Mouse (Mus musculus): ENCODE measurements around the gene Tmem212.

Gene Tmem212

GRCm38 (mm10) chr3:27899012-27899726 is 3.0 kb upstream of the Tmem212 start:
- no peak for DNase-seq (ENCODE audit: low spot score in 2 of 2)

- DNase-seq (ENCODE audit: low spot score in 2 of 2), result no peak
Observed at GRCm38 (mm10) chr3:27898178-27898577, 2.0 kb upstream of the Tmem212 start.

GRCm38 (mm10) chr3:27886578-27886977 is 9.6 kb downstream of the Tmem212 start:
- DNase-seq (ENCODE audit: low spot score in 2 of 2), result no peak

GRCm38 (mm10) chr3:27885585-27885984 is 10.6 kb downstream of the Tmem212 start:
- no peak for DNase-seq (ENCODE audit: low spot score in 2 of 2)

GRCm38 (mm10) chr3:27881897-27882835 is 14.0 kb downstream of the Tmem212 start:
- DNase-seq (ENCODE audit: low spot score in 2 of 2), result no peak

- no peak for DNase-seq (ENCODE audit: low spot score in 2 of 2)
Observed at GRCm38 (mm10) chr3:27878854-27879610, 17.1 kb downstream of the Tmem212 start.

- DNase-seq (ENCODE audit: low spot score in 2 of 2), result no peak
Observed at GRCm38 (mm10) chr3:27873268-27874073, 22.7 kb downstream of the Tmem212 start.

GRCm38 (mm10) chr3:27872429-27872828 is 23.7 kb downstream of the Tmem212 start:
- DNase-seq (ENCODE audit: low spot score in 2 of 2), result no peak

- DNase-seq (ENCODE audit: low spot score in 2 of 2), result no peak
Observed at GRCm38 (mm10) chr3:27871891-27872290, 24.3 kb downstream of the Tmem212 start.

GRCm38 (mm10) chr3:27871371-27871770 is 24.8 kb downstream of the Tmem212 start:
- DNase-seq (ENCODE audit: low spot score in 2 of 2), result no peak

- no peak for DNase-seq (ENCODE audit: low spot score in 2 of 2)
Observed at GRCm38 (mm10) chr3:27868681-27869080, 27.5 kb downstream of the Tmem212 start.

GRCm38 (mm10) chr3:27867731-27868130 is 28.4 kb downstream of the Tmem212 start:
- no peak for DNase-seq (ENCODE audit: low spot score in 2 of 2)

- peak; percentile 18 to 59 for DNase-seq (ENCODE audit: low spot score in 2 of 2)
Observed at GRCm38 (mm10) chr3:27862821-27863740, 33.1 kb downstream of the Tmem212 start.

GRCm38 (mm10) chr3:27861601-27862000 is 34.6 kb downstream of the Tmem212 start:
- DNase-seq (ENCODE audit: low spot score in 2 of 2), result peak in 1 of 2 experiments; percentile 10

GRCm38 (mm10) chr3:27861086-27861485 is 35.1 kb downstream of the Tmem212 start:
- no peak for DNase-seq (ENCODE audit: low spot score in 2 of 2)

- no peak for DNase-seq (ENCODE audit: low spot score in 2 of 2)
Observed at GRCm38 (mm10) chr3:27859161-27859561, 37.0 kb downstream of the Tmem212 start.

GRCm38 (mm10) chr3:27858441-27859115 is 37.6 kb downstream of the Tmem212 start:
- DNase-seq (ENCODE audit: low spot score in 2 of 2), result no peak

- DNase-seq (ENCODE audit: low spot score in 2 of 2), result no peak
Observed at GRCm38 (mm10) chr3:27856288-27856687, 39.9 kb downstream of the Tmem212 start.

- DNase-seq (ENCODE audit: low spot score in 2 of 2), result no peak
Observed at GRCm38 (mm10) chr3:27854431-27855180, 41.6 kb downstream of the Tmem212 start.
